Mouse (Mus musculus) ES-E14 (cell line): Measurements from ENCODE around the gene Pop7. TPM values are rescaled to one million over a fixed set of nuclear protein-coding genes. Genes with fewer than 3 reads are reported as not detected.

Experiments
- DNase-seq: peaks from one replicate; pipeline ENCODE4 v3.0.0-alpha.2; 2013; ENCODE audit warnings: low read depth, low spot score
- H3K27ac ChIP-seq: 2 replicates; pipeline ENCODE4 v1.5.1; 2012; ENCODE audit warnings: low read depth, mild to moderate bottlenecking, low read length, moderate library complexity, mixed read lengths; ENCODE audit not compliant: poor library complexity, insufficient read depth, severe bottlenecking
- H3K36me3 ChIP-seq: 2 replicates; pipeline ENCODE4 v1.6.1; 2012; ENCODE audit warnings: mild to moderate bottlenecking, low read length, moderate library complexity, mixed read lengths; ENCODE audit not compliant: control insufficient read depth, poor library complexity, insufficient read depth, severe bottlenecking
- H3K4me1 ChIP-seq, 2 experiments: fragments of 150-350 bp in 1 of 2; sonication (generic) in 1 of 2; 2 replicates each; pipeline ENCODE4 v1.6.1; 2012; ENCODE audit warnings: low read length in 2 of 2, mild to moderate bottlenecking in 1 of 2, mixed read lengths in 1 of 2; ENCODE audit not compliant: control insufficient read depth in 2 of 2, insufficient read depth in 2 of 2, poor library complexity in 1 of 2
- H3K4me3 ChIP-seq, 2 experiments: fragments of 150-350 bp in 1 of 2; sonication (generic) in 1 of 2; 2 replicates each; pipeline ENCODE4 v1.5.1; 2012; ENCODE audit warnings: low read length in 2 of 2, low read depth in 1 of 2, mild to moderate bottlenecking in 1 of 2, mixed read lengths in 1 of 2; ENCODE audit not compliant: insufficient read depth in 1 of 2, poor library complexity in 1 of 2, severe bottlenecking in 1 of 2
- H3K9ac ChIP-seq: 2 replicates; pipeline ENCODE4 v1.6.1; 2012; ENCODE audit warnings: low read depth, mild to moderate bottlenecking, low read length, mixed read lengths; ENCODE audit not compliant: poor library complexity, insufficient read depth, severe bottlenecking
- H3K9me3 ChIP-seq: fragments of 150-350 bp; sonication (generic); 2 replicates; pipeline ENCODE4 v1.6.1; 2012; ENCODE audit warnings: low read depth, mild to moderate bottlenecking, low read length; ENCODE audit not compliant: control insufficient read depth, insufficient read depth
- CHD2 ChIP-seq: IDR thresholded peaks from 2 replicates; pipeline ENCODE4 v1.6.1; 2014; ENCODE audit warnings: mild to moderate bottlenecking, low read depth, low read length, inconsistent platforms
- HCFC1 ChIP-seq: IDR thresholded peaks from 2 replicates; pipeline ENCODE4 v1.6.1; 2012; ENCODE audit warnings: low read length, inconsistent platforms, borderline replicate concordance; ENCODE audit not compliant: insufficient read depth
- MAFK ChIP-seq: IDR thresholded peaks from 2 replicates; pipeline ENCODE4 v1.6.1; 2014; ENCODE audit warnings: mild to moderate bottlenecking, low read depth, low read length, inconsistent platforms; ENCODE audit not compliant: insufficient read depth
- ZC3H11A ChIP-seq: IDR thresholded peaks from 2 replicates; pipeline ENCODE4 v1.6.1; 2012; ENCODE audit warnings: low read depth, mild to moderate bottlenecking, inconsistent platforms, low read length, borderline replicate concordance
- ZNF384 ChIP-seq: IDR thresholded peaks from 2 replicates; pipeline ENCODE4 v1.6.1; 2012; ENCODE audit warnings: low read depth, low read length, inconsistent platforms
- in situ Hi-C, 2 experiments: fragments of 600-800 bp; cut with MboI; formaldehyde crosslinking; loops; one replicate each; pipeline ENCODE4 v1.15.1; 2025; ENCODE audit warnings: low sequenced_read_pairs in 2 of 2, inconsistent platforms in 1 of 2; ENCODE audit not compliant: unreplicated experiment in 2 of 2
- total RNA-seq: library from RNA; depleted of rRNA; stranded (reverse); fragments of 300-350 nt; gene quantifications from 2 replicates; pipeline ENCODE4 v1.2.3, GENCODE M21; 2012

Pop7 gene
- total RNA-seq, 1 experiment, result 41.7 TPM

DNA sequence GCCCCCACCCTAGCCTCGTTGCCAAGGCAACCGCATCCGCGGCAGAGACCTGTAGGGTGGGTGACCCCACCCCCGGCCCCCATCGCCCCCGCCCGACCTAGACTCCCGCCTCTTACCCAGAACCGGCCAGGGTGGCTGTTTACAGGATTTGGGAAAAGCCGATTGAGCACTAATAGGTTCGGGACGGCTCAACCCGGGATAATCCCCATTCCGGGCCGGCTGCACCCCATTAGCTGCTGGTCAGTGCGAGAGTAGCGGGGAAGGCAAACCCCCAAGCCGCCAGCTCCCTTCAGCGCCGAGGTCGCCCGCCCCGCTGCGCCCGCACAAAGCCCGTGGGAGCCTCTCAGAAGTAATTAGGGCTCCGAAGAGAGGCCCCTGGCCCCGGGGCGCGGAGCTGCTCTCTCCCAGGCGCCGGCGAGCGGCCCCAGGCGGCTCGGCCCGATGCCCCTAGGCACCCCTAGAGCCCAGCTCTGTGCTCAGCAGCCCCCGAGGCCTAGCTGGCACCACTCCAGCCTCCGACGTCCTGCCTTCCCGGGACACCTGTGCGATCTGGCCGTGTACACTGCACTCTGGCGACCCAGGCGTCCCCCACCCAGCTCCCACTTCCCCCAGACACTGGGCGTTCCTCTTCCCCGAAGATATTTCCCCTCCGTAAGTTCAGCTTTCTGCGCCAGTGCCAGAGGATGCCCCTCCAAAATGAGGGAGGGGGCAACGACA is 29.3 kb upstream of the Pop7 start:
- Histone ChIP-seq H3K4me1 (peaks cover 0 to 9% of the 10 kb centered on the region in 2 experiments; a peak in 2 of 4 replicates), H3K9me3 (no peaks in the 10 kb centered on the region), H3K4me3 (peak overlapping the region; percentile 43 to 86), H3K36me3 (peaks cover 27% of the 10 kb centered on the region), H3K27ac (no peak overlapping the region), H3K9ac (peak overlapping the region; percentile 83; the same call in 1 of the 2 replicates)
- in situ Hi-C loops, result no loop called here
- no peak for DNase-seq
- TF ChIP-seq MAFK (no peak), CHD2 (no peak)

DNA sequence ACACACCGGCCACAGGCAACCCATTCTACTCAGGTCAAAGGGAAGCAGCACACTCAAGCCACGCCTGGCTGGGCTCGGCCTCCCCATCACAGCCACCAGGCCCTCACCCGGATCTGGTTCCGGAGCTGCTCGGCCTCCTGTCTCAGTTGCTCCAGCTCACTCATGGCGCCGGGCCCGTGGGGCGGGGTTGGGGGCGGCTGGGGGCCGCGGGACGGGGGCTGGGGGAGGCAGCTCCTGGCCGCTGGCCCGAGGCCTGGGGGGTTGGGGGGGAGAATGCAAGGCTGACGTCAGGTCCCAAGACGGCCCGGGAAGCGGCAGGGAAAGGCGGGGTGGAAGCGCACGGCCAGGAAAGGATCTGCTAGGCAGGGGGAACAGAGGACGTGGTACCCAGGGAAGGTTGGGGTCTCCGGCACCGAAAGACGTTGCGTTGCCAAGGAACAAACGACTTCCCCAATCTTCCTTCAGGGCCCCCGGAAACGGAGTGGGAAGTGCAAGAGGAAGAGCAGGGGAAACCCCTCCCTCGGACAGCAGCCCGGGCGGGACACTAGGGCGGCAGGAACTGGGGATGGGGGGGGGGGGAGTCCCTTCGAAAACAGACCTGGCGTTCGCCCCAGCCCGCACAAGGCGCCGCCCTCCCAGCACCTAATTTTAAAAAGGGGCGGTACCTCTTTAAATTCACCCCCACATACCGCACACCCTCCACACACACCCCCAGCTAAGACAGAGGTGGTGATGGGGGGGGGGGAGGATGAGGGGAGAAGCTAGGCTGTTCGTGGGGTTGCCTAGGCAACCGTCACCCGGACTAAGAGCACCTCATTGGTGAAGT is 28.5 kb upstream of the Pop7 start:
- Histone ChIP-seq H3K9ac (peak overlapping the region; percentile 50), H3K4me1 (peaks cover 0 to 15% of the 10 kb centered on the region in 2 experiments; a peak in 2 of 4 replicates), H3K36me3 (peaks cover 33% of the 10 kb centered on the region), H3K9me3 (no peaks in the 10 kb centered on the region), H3K27ac (no peak overlapping the region), H3K4me3 (peak overlapping the region; percentile 43 to 86)
- in situ Hi-C loops, result no loop called here
- no peak for DNase-seq
- no peak for TF ChIP-seq ZNF384
- TF ChIP-seq ZC3H11A, result no peak
- no peak for TF ChIP-seq MAFK
- TF ChIP-seq HCFC1, result no peak
- TF ChIP-seq CHD2, result no peak

DNA sequence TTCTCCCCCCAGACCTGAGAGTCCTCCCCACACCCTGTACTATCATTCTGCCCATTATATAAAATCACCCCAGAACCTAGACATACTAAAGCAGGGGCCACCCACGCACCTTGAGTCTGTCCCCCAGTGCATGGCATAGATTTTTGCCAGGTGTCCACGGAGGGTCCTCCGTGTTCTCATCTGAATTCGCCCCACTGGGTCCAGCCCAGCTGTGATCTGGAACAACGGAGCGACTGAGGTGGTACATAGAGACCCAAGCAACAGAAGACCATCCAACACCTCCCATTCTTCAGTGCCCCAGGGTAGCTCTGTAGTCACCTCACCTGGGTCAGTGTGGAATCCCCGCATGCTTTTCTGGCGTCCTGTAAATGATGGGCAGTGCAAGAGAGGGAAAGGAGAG is 27.8 kb upstream of the Pop7 start:
- peaks cover 0 to 17% of the 10 kb centered on the region in 2 experiments; a peak in 2 of 4 replicates for H3K4me1 ChIP-seq
- H3K9ac ChIP-seq, result no peak overlapping the region
- in situ Hi-C loops, result no loop called here
- H3K4me3 ChIP-seq, result 0 out of 4 replicates have a peak overlapping the region, but pooled peaks have one; percentile 28 to 86
- peaks cover 41% of the 10 kb centered on the region for H3K36me3 ChIP-seq
- H3K27ac ChIP-seq, result no peak overlapping the region
- DNase-seq, result no peak
- no peaks in the 10 kb centered on the region for H3K9me3 ChIP-seq
- TF ChIP-seq CHD2 (no peak), ZNF384 (no peak), HCFC1 (no peak), ZC3H11A (no peak), MAFK (no peak)

GRCm38 (mm10) chr5:137529221-137529995 is 27.1 kb upstream of the Pop7 start:
- no peak overlapping the region for H3K27ac ChIP-seq
- in situ Hi-C loops, result no loop called here
- peaks cover 0 to 22% of the 10 kb centered on the region in 2 experiments; a peak in 3 of 4 replicates for H3K4me1 ChIP-seq

More at GRCm38 (mm10) chr5:137529221-137529995, 27.1 kb upstream of the Pop7 start:
- DNase-seq, result no peak
- Histone ChIP-seq H3K9ac (no peak overlapping the region), H3K9me3 (no peaks in the 10 kb centered on the region), H3K36me3 (peaks cover 47% of the 10 kb centered on the region), H3K4me3 (no peak overlapping the region)
- TF ChIP-seq ZC3H11A (no peak), ZNF384 (no peak)
